Mouse (Mus musculus) erythroblast, embryonic 14.5 days (primary cell): ENCODE measurements around the gene Ccdc83. TPM values are rescaled to one million over a fixed set of nuclear protein-coding genes. Genes with fewer than 3 reads are reported as not detected.

ENCODE experiments used
- H3K27me3 ChIP-seq: 2 replicates; pipeline ENCODE4 v1.6.1; 2012; ENCODE audit warnings: inconsistent platforms; ENCODE audit not compliant: control insufficient read depth
- H3K36me3 ChIP-seq: 2 replicates; pipeline ENCODE4 v1.6.1; 2012; ENCODE audit warnings: mild to moderate bottlenecking, inconsistent platforms; ENCODE audit not compliant: control insufficient read depth
- H3K4me1 ChIP-seq: 2 replicates; pipeline ENCODE4 v1.6.1; 2012; ENCODE audit warnings: inconsistent platforms; ENCODE audit not compliant: control insufficient read depth
- H3K4me3 ChIP-seq: replicated peaks from 2 replicates; pipeline ENCODE3; 2012; ENCODE audit warnings: moderate library complexity, mild to moderate bottlenecking, inconsistent platforms
- H3K9me3 ChIP-seq: 2 replicates; pipeline ENCODE4 v1.6.1; 2012; ENCODE audit warnings: low read length, inconsistent platforms, mixed read lengths; ENCODE audit not compliant: control insufficient read depth
- GATA1 ChIP-seq: IDR thresholded peaks from 2 replicates; pipeline ENCODE4 v1.6.1; 2012; ENCODE audit warnings: low read length, inconsistent platforms, mixed read lengths
- TAL1 ChIP-seq: IDR thresholded peaks from 3 replicates; pipeline ENCODE4 v1.6.1; 2012; ENCODE audit warnings: low read length, inconsistent platforms, mixed read lengths
- polyA plus RNA-seq: library from polyadenylated mRNA; stranded (reverse); fragments of >175 nt; gene quantifications from 2 replicates; pipeline ENCODE4 v1.2.3, GENCODE M21; 2012

Ccdc83 gene
- polyA plus RNA-seq, 1 experiment = not detected

DNA sequence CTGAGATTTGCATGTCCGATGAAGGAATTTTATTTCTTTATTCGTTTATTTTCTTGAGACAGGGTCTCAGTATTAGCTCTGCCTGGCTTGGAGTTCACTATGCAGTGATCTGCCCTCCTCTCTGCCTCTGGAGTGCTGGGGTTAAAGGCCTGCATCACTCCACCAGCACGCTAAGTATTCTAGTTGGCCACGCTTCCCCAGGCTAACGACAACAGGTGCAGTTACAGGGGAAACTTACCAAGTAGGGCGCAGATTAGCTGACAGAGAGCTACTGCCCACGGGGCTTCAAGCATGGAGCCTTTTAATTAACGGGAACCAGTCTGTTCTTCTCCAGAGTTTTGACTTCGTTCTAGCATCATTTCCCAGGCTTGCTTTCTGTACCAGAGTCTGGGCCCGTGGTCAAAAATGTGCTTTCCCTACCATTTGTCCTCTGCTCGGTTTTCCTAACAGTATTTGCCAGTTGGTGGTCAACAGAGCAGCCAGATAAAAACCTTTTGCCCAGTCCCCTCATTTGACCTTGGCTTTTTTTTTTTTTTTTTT is 9.1 kb upstream of the Ccdc83 start:
- Histone ChIP-seq H3K9me3 (no peaks in the 10 kb centered on the region), H3K27me3 (no peaks in the 10 kb centered on the region), H3K4me3 (no peak overlapping the region), H3K4me1 (no peaks in the 10 kb centered on the region), H3K36me3 (no peaks in the 10 kb centered on the region)
- TF ChIP-seq GATA1 (no peak), TAL1 (no peak)

GRCm38 (mm10) chr7:90270141-90270540 is 4.6 kb upstream of the Ccdc83 start:
- Histone ChIP-seq H3K4me3 (no peak overlapping the region), H3K9me3 (no peaks in the 10 kb centered on the region), H3K4me1 (peaks cover 5% of the 10 kb centered on the region), H3K36me3 (no peaks in the 10 kb centered on the region), H3K27me3 (no peaks in the 10 kb centered on the region)
- TF ChIP-seq GATA1 (no peak), TAL1 (no peak)

- Histone ChIP-seq H3K36me3 (no peaks in the 10 kb centered on the region), H3K9me3 (no peaks in the 10 kb centered on the region), H3K4me1 (peaks cover 7% of the 10 kb centered on the region), H3K27me3 (no peaks in the 10 kb centered on the region), H3K4me3 (no peak overlapping the region)
- TF ChIP-seq GATA1 = no peak
- TF ChIP-seq TAL1 = no peak
These were observed 3.5 kb downstream of the Ccdc83 start for GRCm38 (mm10) chr7:90261902-90262599.

DNA sequence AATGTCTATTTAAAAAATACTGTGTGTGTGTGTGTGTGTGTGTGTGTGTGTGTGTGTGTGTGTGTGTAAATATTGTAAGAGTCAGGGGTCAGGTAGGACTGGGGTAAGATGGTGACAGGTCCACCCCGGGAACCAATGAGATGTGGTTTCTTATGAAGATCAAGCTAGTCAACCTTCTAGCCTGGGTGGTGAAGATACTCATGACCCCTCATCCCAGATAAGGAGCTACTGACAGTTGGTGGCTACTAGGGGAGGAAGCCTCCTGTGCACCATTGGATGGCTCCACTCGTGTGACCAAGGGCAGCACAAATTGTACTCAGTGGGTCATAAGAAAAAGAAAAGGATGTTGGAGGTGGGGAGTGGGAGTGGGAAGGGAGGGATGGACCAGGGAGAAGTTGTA is 5.7 kb downstream of the Ccdc83 start:
- peaks cover 2% of the 10 kb centered on the region; the same call in 1 of the 2 replicates for H3K4me1 ChIP-seq
- H3K4me3 ChIP-seq = no peak overlapping the region
- H3K27me3 ChIP-seq = no peaks in the 10 kb centered on the region
- H3K9me3 ChIP-seq = no peaks in the 10 kb centered on the region
- no peaks in the 10 kb centered on the region for H3K36me3 ChIP-seq
- TF ChIP-seq TAL1 = no peak

DNA sequence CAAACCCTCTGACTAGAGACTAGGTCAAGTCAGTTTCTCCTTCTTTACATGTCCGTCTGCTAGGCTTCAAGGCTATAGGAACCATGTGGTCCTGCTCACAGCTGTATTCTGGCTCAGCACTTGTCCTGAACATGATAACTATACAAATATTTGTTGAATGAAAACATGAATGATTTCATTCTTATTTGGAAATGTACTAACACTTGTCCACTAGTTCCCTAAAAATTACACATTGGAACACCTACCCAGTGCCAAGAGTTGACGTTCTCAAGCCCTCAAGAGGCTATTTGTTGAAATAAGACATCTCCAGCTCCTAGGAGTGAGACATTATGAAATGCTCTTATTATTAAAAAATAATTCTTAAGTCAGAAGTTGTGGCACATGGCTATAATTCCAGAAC is 6.9 kb downstream of the Ccdc83 start:
- TF ChIP-seq TAL1 (no peak), GATA1 (no peak)
- Histone ChIP-seq H3K4me3 (no peak overlapping the region), H3K36me3 (no peaks in the 10 kb centered on the region), H3K27me3 (no peaks in the 10 kb centered on the region), H3K4me1 (peaks cover 4% of the 10 kb centered on the region; the same call in 1 of the 2 replicates), H3K9me3 (no peaks in the 10 kb centered on the region)

GRCm38 (mm10) chr7:90252946-90253345 is 12.6 kb downstream of the Ccdc83 start:
- Histone ChIP-seq H3K4me3 (no peak overlapping the region), H3K27me3 (no peaks in the 10 kb centered on the region), H3K36me3 (no peaks in the 10 kb centered on the region), H3K4me1 (peaks cover 14% of the 10 kb centered on the region), H3K9me3 (no peaks in the 10 kb centered on the region)
- no peak for TF ChIP-seq TAL1
- TF ChIP-seq GATA1 = no peak

GRCm38 (mm10) chr7:90243643-90244042 is 21.9 kb downstream of the Ccdc83 start:
- TF ChIP-seq GATA1 (no peak), TAL1 (no peak)
- no peaks in the 10 kb centered on the region for H3K9me3 ChIP-seq
- peaks cover 8% of the 10 kb centered on the region for H3K4me1 ChIP-seq
- no peaks in the 10 kb centered on the region; the same call in 1 of the 2 replicates for H3K36me3 ChIP-seq
- H3K27me3 ChIP-seq = no peaks in the 10 kb centered on the region
- H3K4me3 ChIP-seq = no peak overlapping the region

DNA sequence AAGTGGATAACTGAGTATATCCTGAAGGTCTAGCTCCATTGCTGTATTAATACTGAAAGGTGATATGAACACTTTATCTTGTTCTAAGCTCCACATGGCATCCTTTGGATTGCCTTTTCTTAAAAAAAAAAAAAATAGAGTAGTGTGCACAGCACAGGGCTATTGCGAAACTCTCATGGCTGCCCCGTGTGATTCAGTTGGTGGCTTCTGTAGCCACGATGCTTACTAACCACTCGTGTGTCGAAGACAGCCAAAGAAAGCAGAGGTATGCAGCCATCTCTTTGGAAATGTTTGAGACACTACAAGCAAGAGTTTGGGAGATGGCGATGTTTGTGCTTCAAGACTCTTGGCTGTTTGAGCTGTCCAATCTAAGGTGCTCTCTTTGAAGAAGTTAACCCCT is 22.4 kb downstream of the Ccdc83 start:
- no peak for TF ChIP-seq TAL1
- no peak for TF ChIP-seq GATA1
- no peaks in the 10 kb centered on the region; the same call in 1 of the 2 replicates for H3K36me3 ChIP-seq
- H3K4me3 ChIP-seq = no peak overlapping the region
- no peaks in the 10 kb centered on the region for H3K9me3 ChIP-seq
- peaks cover 8% of the 10 kb centered on the region for H3K4me1 ChIP-seq
- H3K27me3 ChIP-seq = no peaks in the 10 kb centered on the region

DNA sequence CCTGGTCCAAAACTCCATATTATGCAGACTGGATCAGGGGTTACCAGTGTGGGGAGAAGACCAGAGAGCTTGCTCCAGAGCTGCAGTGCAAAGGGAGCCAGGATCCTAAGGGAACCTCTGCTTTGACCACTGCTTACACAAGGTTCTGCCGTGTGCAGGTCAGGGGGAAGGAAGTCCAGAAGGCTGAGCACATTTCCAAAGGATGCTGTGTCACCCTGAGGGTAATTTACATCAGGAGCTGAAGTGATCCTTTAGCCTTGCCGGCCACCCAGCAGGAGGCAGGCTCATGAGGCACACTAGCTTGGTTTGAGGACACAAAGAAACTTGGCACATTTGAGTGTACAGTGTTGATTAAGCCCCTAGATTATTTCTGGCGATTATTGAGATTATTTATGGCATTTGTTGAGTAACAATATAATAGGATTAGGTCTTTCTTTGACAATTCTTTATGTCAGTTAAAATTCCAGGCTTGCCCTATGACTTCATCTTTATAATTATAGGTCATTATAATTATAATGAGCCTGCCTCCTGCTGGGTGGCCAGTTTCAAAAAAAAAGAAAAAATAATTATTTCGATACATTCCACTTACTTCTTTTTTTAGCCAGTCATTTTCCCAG is 29.2 kb downstream of the Ccdc83 start:
- no peaks in the 10 kb centered on the region for H3K9me3 ChIP-seq
- no peaks in the 10 kb centered on the region for H3K27me3 ChIP-seq
- H3K36me3 ChIP-seq = no peaks in the 10 kb centered on the region
- H3K4me3 ChIP-seq = no peak overlapping the region
- H3K4me1 ChIP-seq = no peaks in the 10 kb centered on the region
- TF ChIP-seq GATA1 (no peak), TAL1 (no peak)

GRCm38 (mm10) chr7:90233921-90234320 is 31.7 kb downstream of the Ccdc83 start:
- H3K36me3 ChIP-seq = no peaks in the 10 kb centered on the region
- no peak overlapping the region for H3K4me3 ChIP-seq
- H3K4me1 ChIP-seq = no peaks in the 10 kb centered on the region
- H3K27me3 ChIP-seq = no peaks in the 10 kb centered on the region
- TF ChIP-seq GATA1 = no peak
- no peaks in the 10 kb centered on the region for H3K9me3 ChIP-seq
